Mouse (Mus musculus) spleen, adult 12 weeks (tissue): Measurements from ENCODE around the gene Gm45521.

Experiments used
- DNase-seq: peaks from one replicate; pipeline ENCODE4 v3.0.0; 2022; ENCODE audit warnings: low spot score

Gm45521 gene

DNA sequence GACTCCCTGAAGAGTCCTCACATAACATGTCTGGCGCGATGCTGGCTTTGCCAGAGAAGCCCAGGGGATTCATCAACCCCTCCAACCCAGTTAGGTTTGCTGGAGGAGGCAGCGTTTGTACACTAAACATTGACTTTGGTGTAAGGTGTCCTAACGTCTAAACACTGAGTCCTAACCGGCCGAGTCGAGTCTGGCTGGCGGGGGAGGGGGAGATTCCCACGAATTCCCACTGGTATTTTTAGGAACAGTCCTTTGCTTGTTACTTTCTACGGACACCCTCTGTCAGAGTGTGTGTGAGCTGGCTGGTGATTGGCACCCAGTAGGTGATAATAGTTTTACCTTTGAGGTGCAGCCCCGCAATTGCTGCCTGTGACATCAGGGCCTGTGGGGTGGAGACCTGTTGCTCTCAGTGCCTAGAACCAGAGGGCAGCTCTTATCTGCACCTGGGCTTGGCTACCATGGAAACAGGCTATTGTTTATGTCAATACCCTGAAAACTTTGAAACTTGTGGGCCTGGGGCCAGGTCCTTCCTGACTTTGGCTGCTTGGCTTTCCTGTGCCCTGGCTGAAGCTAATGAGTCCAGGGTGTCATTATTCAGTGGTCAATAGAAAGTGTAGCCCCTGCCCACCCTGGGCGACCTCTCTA is 4.4 kb upstream of the Gm45521 start:
- no peak for DNase-seq

DNA sequence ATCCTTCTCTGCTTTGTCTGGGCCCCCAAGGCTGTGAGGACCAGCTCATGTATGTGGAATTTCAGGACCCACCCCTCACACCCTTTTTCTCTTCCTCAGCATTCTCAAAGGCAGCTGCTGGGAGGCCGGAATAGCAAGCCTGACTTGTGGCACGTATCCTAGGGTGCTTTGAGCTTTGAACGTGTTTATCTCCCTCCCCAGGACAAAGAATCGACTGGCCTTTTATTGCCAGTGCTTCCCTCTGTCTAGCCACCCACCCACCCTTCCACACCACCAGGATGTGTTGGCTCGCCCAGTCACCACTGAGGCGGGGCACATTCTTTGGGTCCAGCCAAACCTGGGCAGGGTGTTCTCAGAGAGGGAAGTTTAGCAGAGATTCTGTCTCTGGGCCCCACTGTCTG is 3.0 kb upstream of the Gm45521 start:
- no peak for DNase-seq

GRCm38 (mm10) chr14:7956427-7956826 is 661 bp upstream of the Gm45521 start:
- DNase-seq, result no peak

- DNase-seq, result no peak
Measured at GRCm38 (mm10) chr14:7960616-7961015, 3.5 kb downstream of the Gm45521 start.

GRCm38 (mm10) chr14:7961714-7962113 is 4.6 kb downstream of the Gm45521 start:
- DNase-seq, result no peak

GRCm38 (mm10) chr14:7962626-7963025 is 5.5 kb downstream of the Gm45521 start:
- no peak for DNase-seq

DNA sequence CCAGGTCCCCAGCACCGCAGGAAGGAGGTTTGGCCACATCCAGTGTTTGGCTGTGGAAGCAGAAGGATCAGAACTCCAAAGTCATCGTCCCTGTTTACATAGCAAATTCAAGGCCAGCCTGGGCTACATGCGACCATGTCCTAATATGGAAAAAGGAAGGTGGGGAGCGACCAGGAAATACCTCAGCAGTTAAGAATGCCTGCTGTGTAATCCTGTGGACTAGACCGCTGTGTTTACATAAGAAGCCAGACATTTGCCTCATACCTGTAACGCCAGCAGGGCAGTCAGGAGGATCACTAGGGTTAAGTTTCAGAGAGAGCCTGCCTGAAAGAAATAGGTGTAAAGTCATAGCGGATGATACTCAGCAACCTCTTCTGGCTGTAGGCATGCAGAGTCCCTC is 6.1 kb downstream of the Gm45521 start:
- DNase-seq, result no peak

GRCm38 (mm10) chr14:7964219-7964889 is 7.3 kb downstream of the Gm45521 start:
- DNase-seq, result peak; percentile 18

GRCm38 (mm10) chr14:7971889-7972493 is 14.9 kb downstream of the Gm45521 start:
- DNase-seq, result no peak

- no peak for DNase-seq
Measured at GRCm38 (mm10) chr14:7974643-7975042, 17.6 kb downstream of the Gm45521 start.

- DNase-seq, result no peak
Measured at GRCm38 (mm10) chr14:7975177-7975576, 18.1 kb downstream of the Gm45521 start.

- DNase-seq, result no peak
Measured at GRCm38 (mm10) chr14:7977471-7977870, 20.4 kb downstream of the Gm45521 start.

DNA sequence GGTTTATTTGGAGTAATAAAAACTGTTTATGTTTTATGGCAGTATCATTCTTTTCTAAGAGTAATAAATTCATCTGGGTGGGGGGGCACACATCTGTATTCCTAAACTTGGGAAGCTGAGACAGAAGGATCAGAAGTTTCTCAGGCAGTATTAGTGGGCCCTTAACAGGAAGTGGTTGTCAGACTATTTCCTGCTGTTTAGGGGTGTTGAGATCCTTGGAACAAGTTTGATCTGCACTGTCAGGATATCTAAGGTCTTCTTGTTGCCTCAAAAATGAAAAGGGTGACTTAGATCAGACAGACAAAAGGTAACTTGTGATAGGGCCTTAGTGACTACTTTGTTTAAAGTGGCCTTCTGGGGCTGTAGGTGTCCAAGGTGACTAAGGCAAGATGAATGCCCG is 21.1 kb downstream of the Gm45521 start:
- DNase-seq, result no peak

- DNase-seq, result no peak
Measured at GRCm38 (mm10) chr14:7981226-7981625, 24.1 kb downstream of the Gm45521 start.

DNA sequence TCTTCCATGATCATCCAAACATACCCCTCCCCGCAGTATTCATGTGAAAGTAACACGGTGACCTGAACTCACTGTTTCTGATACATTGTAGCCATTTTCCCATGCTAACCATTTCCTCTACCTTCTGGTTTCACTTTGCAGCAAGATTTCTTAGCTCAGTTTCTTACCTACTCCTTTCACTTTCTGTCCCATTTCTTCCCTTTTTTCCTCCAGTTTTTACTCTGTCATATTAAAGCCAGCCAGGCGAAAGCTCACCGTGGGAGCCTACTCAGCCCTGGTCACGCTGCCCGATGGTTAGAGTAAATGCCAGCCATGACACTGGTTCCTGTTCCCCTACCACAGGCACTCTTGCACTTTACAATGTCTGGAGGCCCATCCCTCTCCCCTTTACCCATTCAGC is 29.8 kb downstream of the Gm45521 start:
- DNase-seq, result no peak

- DNase-seq, result no peak
Measured at GRCm38 (mm10) chr14:7989371-7989770, 32.3 kb downstream of the Gm45521 start.

DNA sequence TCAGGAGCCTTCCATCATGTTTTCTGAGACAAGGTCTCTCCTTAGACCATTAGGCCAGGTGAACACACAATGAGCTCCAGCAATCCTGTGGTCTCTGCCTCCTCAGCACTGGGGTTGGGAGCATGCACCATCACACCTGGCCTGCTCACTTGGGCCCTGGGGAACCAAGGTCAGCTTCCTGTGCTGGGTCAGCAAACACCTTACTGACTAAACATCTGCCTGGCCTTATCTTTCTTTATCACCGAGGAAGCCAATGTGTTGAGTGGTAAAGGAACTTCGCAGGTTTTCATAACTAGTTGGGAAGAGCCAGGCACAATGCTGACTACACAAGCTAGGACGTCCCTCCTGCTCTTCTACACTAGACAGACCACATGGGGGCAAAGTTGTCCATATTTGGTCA is 32.9 kb downstream of the Gm45521 start:
- DNase-seq, result no peak

GRCm38 (mm10) chr14:7991108-7991776 is 34.2 kb downstream of the Gm45521 start:
- DNase-seq, result no peak

- no peak for DNase-seq
Measured at GRCm38 (mm10) chr14:7992158-7992557, 35.1 kb downstream of the Gm45521 start.

DNA sequence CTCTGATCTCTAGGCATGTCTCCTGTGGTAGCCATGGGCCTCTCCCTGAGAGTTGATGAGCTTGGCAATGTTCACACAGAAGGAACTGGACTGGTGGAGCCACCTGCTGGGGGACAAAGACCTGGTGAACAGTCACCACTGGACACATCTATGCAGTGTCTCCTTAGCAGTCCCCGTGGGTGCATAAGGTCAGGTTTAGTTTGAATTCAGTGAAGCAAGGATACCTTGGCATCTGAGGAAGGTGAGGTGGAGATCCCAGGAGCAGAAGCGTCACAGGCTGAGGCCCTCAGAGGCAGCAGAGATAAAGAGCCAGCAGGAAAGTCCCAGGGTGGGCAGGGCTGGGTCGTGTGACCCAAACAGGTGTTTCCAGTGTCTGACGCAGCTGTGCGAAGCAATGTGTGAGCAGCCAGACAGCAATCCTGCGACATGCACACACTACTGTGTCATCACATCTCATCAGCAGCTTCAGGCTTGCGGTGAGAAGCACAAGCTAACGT is 37.2 kb downstream of the Gm45521 start, which contains the start of gene Dnase1l3:
Gene Dnase1l3, minus strand, starts transcription at position 303 of the 497 bp plus-strand sequence.
- DNase-seq, result no peak

GRCm38 (mm10) chr14:7997255-7997696 is 40.2 kb downstream of the Gm45521 start:
- DNase-seq, result peak; percentile 77

DNA sequence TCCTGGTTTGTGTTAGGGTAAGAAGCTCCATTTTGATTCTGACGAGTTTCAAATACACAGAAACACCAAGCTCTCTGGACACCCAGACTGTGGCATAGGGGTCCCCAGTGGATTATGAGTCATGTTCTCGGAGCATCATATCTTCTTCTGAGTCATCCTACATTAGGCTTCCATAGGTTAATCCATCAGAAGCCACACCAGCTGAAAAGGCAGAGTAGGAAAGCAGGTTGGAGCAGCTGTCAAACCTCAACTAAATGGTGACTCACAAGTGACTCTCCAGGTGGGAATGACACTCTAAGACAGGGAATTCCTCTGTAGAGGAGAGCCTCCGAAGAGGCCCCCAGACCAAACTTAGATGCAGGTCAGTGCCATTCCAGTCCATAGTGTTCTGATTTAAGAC is 41.9 kb downstream of the Gm45521 start:
- DNase-seq, result no peak

GRCm38 (mm10) chr14:7999435-7999834 is 42.3 kb downstream of the Gm45521 start:
- DNase-seq, result no peak
